Mouse (Mus musculus): ENCODE data around the gene Nr4a1. TPM values are rescaled to one million over a fixed set of nuclear protein-coding genes. Genes with fewer than 3 reads are reported as not detected.

The Nr4a1 gene
- polyA plus RNA-seq, 1 experiment from 2014 or later, result 2.2 TPM

DNA sequence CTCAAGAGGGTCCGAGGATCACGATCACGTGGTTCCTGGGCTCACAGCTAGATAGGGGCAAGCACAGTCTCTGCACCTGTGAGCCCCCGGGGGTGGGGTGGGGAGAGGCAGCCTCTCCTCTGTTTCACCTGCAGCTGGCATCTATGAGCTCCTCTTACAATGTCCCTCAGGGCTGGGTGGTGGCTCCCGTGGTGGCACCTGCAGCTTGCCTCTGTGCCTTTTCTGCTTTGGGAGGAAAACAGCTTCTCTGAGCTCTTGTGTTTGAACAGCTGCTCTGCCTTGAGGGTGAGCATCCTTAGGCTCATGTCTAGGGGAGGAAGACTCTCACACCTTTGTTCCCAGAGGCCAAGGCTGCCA lies 18.7 kb upstream of the Nr4a1 start:
- Histone ChIP-seq H3K9me3 (replicated peaks; ENCODE audit: control insufficient read depth, low read length) (no peaks in the 10 kb centered on the region), H3K9ac (replicated peaks; ENCODE audit: low read length) (no peak overlapping the region), H3K4me2 (ENCODE audit: low read depth, low read length) (no peak overlapping the region), H3K27ac (replicated peaks; ENCODE audit: low read depth, low read length) (no peak overlapping the region), H3K4me3 (ENCODE audit: low read depth, low read length) (no peak overlapping the region), H3K4me1 (ENCODE audit: control insufficient read depth, insufficient read depth, low read length) (no peaks in the 10 kb centered on the region; the same call in 1 of the 2 replicates), H3K27me3 (ENCODE audit: control insufficient read depth, insufficient read depth, low read length) (no peaks in the 10 kb centered on the region), H3K36me3 (replicated peaks; ENCODE audit: control insufficient read depth, insufficient read depth, low read depth, low read length) (peaks cover 6% of the 10 kb centered on the region)
- WGBS, result 35% methylated on average over 5 of the region's 5 CpGs
- DNase-seq (ENCODE audit: low spot score), result no peak
- ATAC-seq (replicated peaks; ENCODE audit: insufficient number of reproducible peaks, low FRiP score, low TSS enrichment, low read depth), result no peak

DNA sequence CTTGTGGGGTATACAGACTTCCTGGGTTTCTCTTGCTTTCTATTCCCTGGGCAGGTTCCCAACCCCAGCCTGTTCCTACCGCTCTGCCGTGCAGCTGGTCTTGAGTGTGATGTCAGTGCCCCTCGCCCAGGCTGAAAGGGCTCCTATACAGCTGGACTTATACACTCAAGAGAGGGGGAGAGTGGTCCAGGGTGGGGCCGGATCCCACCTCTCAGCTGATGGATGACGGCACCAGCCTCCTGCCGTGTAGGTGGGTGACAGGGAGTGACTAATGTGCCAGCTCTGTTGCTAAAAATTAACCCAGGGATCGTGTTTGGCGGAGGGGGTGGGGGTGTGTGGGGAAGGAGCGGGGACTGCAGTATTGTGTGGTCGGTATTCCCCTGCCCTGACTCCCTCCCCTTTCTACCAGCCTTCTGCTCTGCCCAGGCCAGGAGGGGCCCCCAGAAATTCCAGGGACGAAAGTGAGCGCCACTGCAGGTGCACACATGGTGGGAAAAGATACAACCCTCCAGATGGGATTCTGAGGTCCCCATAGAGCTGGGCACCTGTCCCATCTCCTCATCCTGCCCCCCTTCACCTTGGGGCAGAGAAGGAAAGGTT lies 18.2 kb upstream of the Nr4a1 start:
- Histone ChIP-seq H3K4me1 (ENCODE audit: control insufficient read depth, insufficient read depth, low read length) (no peaks in the 10 kb centered on the region; the same call in 1 of the 2 replicates), H3K9ac (replicated peaks; ENCODE audit: low read length) (no peak overlapping the region; the same call in 1 of the 2 replicates), H3K4me3 (ENCODE audit: low read depth, low read length) (no peak overlapping the region), H3K36me3 (replicated peaks; ENCODE audit: control insufficient read depth, insufficient read depth, low read depth, low read length) (peaks cover 4% of the 10 kb centered on the region), H3K27ac (replicated peaks; ENCODE audit: low read depth, low read length) (no peak overlapping the region), H3K27me3 (ENCODE audit: control insufficient read depth, insufficient read depth, low read length) (no peaks in the 10 kb centered on the region), H3K4me2 (ENCODE audit: low read depth, low read length) (no peak overlapping the region), H3K9me3 (replicated peaks; ENCODE audit: control insufficient read depth, low read length) (no peaks in the 10 kb centered on the region)
- ATAC-seq (replicated peaks; ENCODE audit: insufficient number of reproducible peaks, low FRiP score, low TSS enrichment, low read depth) (peak; percentile 24; the same call in 1 of the 2 replicates), DNase-seq (ENCODE audit: low spot score) (no peak)
- 48% methylated on average over 12 of the region's 12 CpGs for WGBS

DNA sequence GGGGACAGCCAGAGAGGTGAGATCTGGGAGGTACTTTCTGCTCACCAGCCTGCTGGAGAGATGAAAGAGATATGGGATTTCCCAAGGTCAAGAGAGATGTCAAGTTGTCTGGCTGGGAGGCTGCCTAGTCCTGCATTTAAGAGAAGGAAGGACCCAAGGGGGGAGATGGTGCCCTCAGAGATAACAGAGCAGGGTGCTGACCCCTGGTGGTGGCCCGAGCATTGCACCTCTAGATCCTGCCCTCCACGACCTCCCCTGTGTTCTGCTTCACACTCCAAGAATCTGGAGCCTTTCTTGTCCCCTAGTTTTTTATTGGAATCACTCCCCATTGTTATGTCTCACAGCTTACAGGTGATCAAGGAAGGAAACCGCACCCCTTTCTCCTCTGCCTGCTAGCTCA lies 17.2 kb upstream of the Nr4a1 start:
- WGBS, result 5% methylated on average over 3 of the region's 3 CpGs
- H3K27ac ChIP-seq (replicated peaks; ENCODE audit: low read depth, low read length), result no peak overlapping the region
- H3K4me1 ChIP-seq (ENCODE audit: control insufficient read depth, insufficient read depth, low read length), result peaks cover 2% of the 10 kb centered on the region; the same call in 1 of the 2 replicates
- H3K4me3 ChIP-seq (ENCODE audit: low read depth, low read length), result no peak overlapping the region
- no peaks in the 10 kb centered on the region for H3K9me3 ChIP-seq (replicated peaks; ENCODE audit: control insufficient read depth, low read length)
- no peaks in the 10 kb centered on the region for H3K27me3 ChIP-seq (ENCODE audit: control insufficient read depth, insufficient read depth, low read length)
- H3K4me2 ChIP-seq (ENCODE audit: low read depth, low read length), result no peak overlapping the region
- ATAC-seq (replicated peaks; ENCODE audit: insufficient number of reproducible peaks, low FRiP score, low TSS enrichment, low read depth), result no peak
- H3K36me3 ChIP-seq (replicated peaks; ENCODE audit: control insufficient read depth, insufficient read depth, low read depth, low read length), result no peaks in the 10 kb centered on the region
- DNase-seq (ENCODE audit: low spot score), result peak; percentile 65
- no peak overlapping the region for H3K9ac ChIP-seq (replicated peaks; ENCODE audit: low read length)

DNA sequence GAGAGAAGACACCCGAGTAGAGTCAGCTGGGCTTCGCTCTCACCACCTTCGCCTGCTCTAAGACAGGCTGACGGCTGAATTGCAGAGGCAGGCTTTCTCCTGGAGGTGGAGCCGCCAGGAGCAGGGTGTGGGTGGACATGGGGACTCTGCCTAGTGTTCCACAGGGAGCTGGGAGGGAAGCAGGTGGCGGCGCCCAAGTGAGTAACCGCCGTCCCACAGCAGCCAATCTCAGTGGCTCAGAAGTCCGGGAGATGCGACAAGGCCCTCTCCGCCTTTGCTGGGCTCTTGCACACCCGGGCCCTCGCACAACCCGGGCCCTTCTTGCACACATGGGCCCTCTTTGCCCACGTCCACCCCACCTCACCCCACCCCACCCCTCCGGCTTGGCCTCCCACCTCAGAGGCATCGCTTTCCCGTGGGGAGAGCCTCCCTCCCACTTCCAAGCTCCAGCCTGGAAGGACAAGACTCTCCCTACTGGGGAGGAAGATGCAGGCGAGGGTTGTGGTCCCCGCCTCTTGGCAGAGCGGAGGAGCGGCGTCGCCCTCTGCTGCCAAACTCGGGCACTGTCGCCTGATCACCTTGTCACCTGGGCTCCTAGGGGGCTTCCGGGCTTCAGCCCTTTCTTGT lies 15.1 kb upstream of the Nr4a1 start:
- 6% methylated on average over 27 of the region's 28 CpGs for WGBS
- no peak overlapping the region for H3K27ac ChIP-seq (replicated peaks; ENCODE audit: low read depth, low read length)
- peak overlapping the region; percentile 27 for H3K4me3 ChIP-seq (ENCODE audit: low read depth, low read length)
- peaks cover 2% of the 10 kb centered on the region; the same call in 1 of the 2 replicates for H3K4me1 ChIP-seq (ENCODE audit: control insufficient read depth, insufficient read depth, low read length)
- H3K4me2 ChIP-seq (ENCODE audit: low read depth, low read length), result peak overlapping the region; percentile 63
- no peak for ATAC-seq (replicated peaks; ENCODE audit: insufficient number of reproducible peaks, low FRiP score, low TSS enrichment, low read depth)
- H3K27me3 ChIP-seq (ENCODE audit: control insufficient read depth, insufficient read depth, low read length), result no peaks in the 10 kb centered on the region
- DNase-seq (ENCODE audit: low spot score), result peak; percentile 79
- no peaks in the 10 kb centered on the region for H3K36me3 ChIP-seq (replicated peaks; ENCODE audit: control insufficient read depth, insufficient read depth, low read depth, low read length)
- no peaks in the 10 kb centered on the region for H3K9me3 ChIP-seq (replicated peaks; ENCODE audit: control insufficient read depth, low read length)
- H3K9ac ChIP-seq (replicated peaks; ENCODE audit: low read length), result peak overlapping the region; percentile 60

DNA sequence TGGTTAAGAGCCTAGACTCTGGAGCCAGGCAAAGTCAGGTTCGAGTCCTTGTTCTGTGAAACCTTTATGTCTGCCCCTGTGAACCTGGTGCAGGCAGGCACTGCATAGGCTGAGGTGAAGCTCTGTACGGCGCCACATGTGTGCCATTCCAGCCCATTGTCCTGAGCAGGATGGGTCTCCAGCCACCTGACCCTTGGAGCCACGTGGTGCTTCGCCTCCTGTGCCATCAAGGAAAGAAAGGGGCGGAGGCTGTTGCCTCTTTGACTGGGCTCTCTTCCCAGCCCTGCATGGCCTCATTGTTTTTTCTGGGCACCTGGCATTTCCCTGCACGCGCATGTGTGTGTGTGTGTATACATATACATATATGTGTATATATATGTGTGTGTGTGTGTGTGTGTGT lies 14.2 kb upstream of the Nr4a1 start:
- no peak for DNase-seq (ENCODE audit: low spot score)
- Histone ChIP-seq H3K9ac (replicated peaks; ENCODE audit: low read length) (no peak overlapping the region), H3K4me1 (ENCODE audit: control insufficient read depth, insufficient read depth, low read length) (peaks cover 2% of the 10 kb centered on the region; the same call in 1 of the 2 replicates), H3K27ac (replicated peaks; ENCODE audit: low read depth, low read length) (no peak overlapping the region), H3K9me3 (replicated peaks; ENCODE audit: control insufficient read depth, low read length) (no peaks in the 10 kb centered on the region), H3K4me3 (ENCODE audit: low read depth, low read length) (no peak overlapping the region), H3K27me3 (ENCODE audit: control insufficient read depth, insufficient read depth, low read length) (no peaks in the 10 kb centered on the region), H3K36me3 (replicated peaks; ENCODE audit: control insufficient read depth, insufficient read depth, low read depth, low read length) (no peaks in the 10 kb centered on the region), H3K4me2 (ENCODE audit: low read depth, low read length) (no peak overlapping the region; the same call in 1 of the 2 replicates)
- ATAC-seq (replicated peaks; ENCODE audit: insufficient number of reproducible peaks, low FRiP score, low TSS enrichment, low read depth), result no peak
- 61% methylated on average over 8 of the region's 8 CpGs for WGBS

GRCm38 (mm10) chr15:101240799-101241204 lies 13.3 kb upstream of the Nr4a1 start:
- Histone ChIP-seq H3K4me3 (ENCODE audit: low read depth, low read length) (no peak overlapping the region), H3K4me1 (ENCODE audit: control insufficient read depth, insufficient read depth, low read length) (peaks cover 2% of the 10 kb centered on the region; the same call in 1 of the 2 replicates), H3K27ac (replicated peaks; ENCODE audit: low read depth, low read length) (no peak overlapping the region), H3K36me3 (replicated peaks; ENCODE audit: control insufficient read depth, insufficient read depth, low read depth, low read length) (no peaks in the 10 kb centered on the region), H3K27me3 (ENCODE audit: control insufficient read depth, insufficient read depth, low read length) (no peaks in the 10 kb centered on the region), H3K9me3 (replicated peaks; ENCODE audit: control insufficient read depth, low read length) (no peaks in the 10 kb centered on the region), H3K4me2 (ENCODE audit: low read depth, low read length) (peak overlapping the region; percentile 14), H3K9ac (replicated peaks; ENCODE audit: low read length) (no peak overlapping the region)
- WGBS, result 7% methylated on average over 10 of the region's 10 CpGs
- ATAC-seq (replicated peaks; ENCODE audit: insufficient number of reproducible peaks, low FRiP score, low TSS enrichment, low read depth), result peak; percentile 21; the same call in 1 of the 2 replicates
- peak; percentile 90 for DNase-seq (ENCODE audit: low spot score)

GRCm38 (mm10) chr15:101241236-101241635 lies 12.8 kb upstream of the Nr4a1 start:
- Histone ChIP-seq H3K9ac (replicated peaks; ENCODE audit: low read length) (no peak overlapping the region), H3K27ac (replicated peaks; ENCODE audit: low read depth, low read length) (no peak overlapping the region), H3K27me3 (ENCODE audit: control insufficient read depth, insufficient read depth, low read length) (no peaks in the 10 kb centered on the region), H3K4me1 (ENCODE audit: control insufficient read depth, insufficient read depth, low read length) (peaks cover 2% of the 10 kb centered on the region; the same call in 1 of the 2 replicates), H3K4me3 (ENCODE audit: low read depth, low read length) (no peak overlapping the region), H3K4me2 (ENCODE audit: low read depth, low read length) (no peak overlapping the region), H3K9me3 (replicated peaks; ENCODE audit: control insufficient read depth, low read length) (no peaks in the 10 kb centered on the region), H3K36me3 (replicated peaks; ENCODE audit: control insufficient read depth, insufficient read depth, low read depth, low read length) (no peaks in the 10 kb centered on the region)
- WGBS, result 58% methylated on average over 9 of the region's 9 CpGs
- ATAC-seq (replicated peaks; ENCODE audit: insufficient number of reproducible peaks, low FRiP score, low TSS enrichment, low read depth), result no peak
- DNase-seq (ENCODE audit: low spot score), result no peak

DNA sequence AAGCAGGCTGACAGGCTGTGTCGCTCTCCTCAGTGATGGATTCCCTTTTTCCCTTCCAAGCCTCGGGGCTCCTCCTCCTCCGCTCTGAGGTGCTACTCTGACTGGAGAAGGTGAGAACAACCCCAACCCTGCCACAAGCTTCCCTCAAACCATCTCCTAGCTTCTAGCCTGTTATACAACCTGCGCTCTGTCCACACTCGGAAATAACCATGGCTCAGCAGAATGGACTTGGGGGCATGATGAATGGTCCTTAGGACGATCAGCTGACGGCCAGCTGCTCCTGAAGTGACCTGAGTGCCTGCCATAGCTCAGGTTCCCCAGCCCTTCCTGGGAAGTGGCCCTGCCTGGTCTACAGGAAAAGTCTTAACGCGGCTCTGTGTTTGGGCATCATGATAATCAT lies 12.2 kb upstream of the Nr4a1 start:
- Histone ChIP-seq H3K9ac (replicated peaks; ENCODE audit: low read length) (no peak overlapping the region), H3K4me3 (ENCODE audit: low read depth, low read length) (no peak overlapping the region), H3K9me3 (replicated peaks; ENCODE audit: control insufficient read depth, low read length) (no peaks in the 10 kb centered on the region), H3K36me3 (replicated peaks; ENCODE audit: control insufficient read depth, insufficient read depth, low read depth, low read length) (no peaks in the 10 kb centered on the region), H3K4me2 (ENCODE audit: low read depth, low read length) (no peak overlapping the region), H3K4me1 (ENCODE audit: control insufficient read depth, insufficient read depth, low read length) (peaks cover 2% of the 10 kb centered on the region; the same call in 1 of the 2 replicates), H3K27me3 (ENCODE audit: control insufficient read depth, insufficient read depth, low read length) (no peaks in the 10 kb centered on the region), H3K27ac (replicated peaks; ENCODE audit: low read depth, low read length) (no peak overlapping the region)
- no peak for DNase-seq (ENCODE audit: low spot score)
- ATAC-seq (replicated peaks; ENCODE audit: insufficient number of reproducible peaks, low FRiP score, low TSS enrichment, low read depth), result no peak
- 76% methylated on average over 9 of the region's 9 CpGs for WGBS

All from embryonic facial prominence, embryonic 11.5 days (tissue).